Mouse (Mus musculus) layer of hippocampus, adult 11-12 months (tissue): Measurements from ENCODE around the gene Olfr1177-ps.

Source experiments
- DNase-seq: peaks from one replicate; pipeline ENCODE4 v3.0.0; 2022; ENCODE audit warnings: low spot score

The Olfr1177-ps gene

GRCm38 (mm10) chr2:88346392-88346791 lies at the start of gene Olfr1177-ps:
Gene Olfr1177-ps (minus strand): TSS chr2:88346492.
- no peak for DNase-seq

GRCm38 (mm10) chr2:88386762-88387161 lies 40.5 kb upstream of the Olfr1177-ps start, which contains the start of gene Olfr1178:
Gene Olfr1178 (plus strand): TSS chr2:88387062.
- DNase-seq: no peak

- no peak for DNase-seq
Observed at GRCm38 (mm10) chr2:88356304-88356703, 10.0 kb upstream of the Olfr1177-ps start.

GRCm38 (mm10) chr2:88336421-88336820 lies 9.9 kb downstream of the Olfr1177-ps start, which contains the start of gene Olfr1176:
Gene Olfr1176 (plus strand): TSS chr2:88336721.
- no peak for DNase-seq

DNA sequence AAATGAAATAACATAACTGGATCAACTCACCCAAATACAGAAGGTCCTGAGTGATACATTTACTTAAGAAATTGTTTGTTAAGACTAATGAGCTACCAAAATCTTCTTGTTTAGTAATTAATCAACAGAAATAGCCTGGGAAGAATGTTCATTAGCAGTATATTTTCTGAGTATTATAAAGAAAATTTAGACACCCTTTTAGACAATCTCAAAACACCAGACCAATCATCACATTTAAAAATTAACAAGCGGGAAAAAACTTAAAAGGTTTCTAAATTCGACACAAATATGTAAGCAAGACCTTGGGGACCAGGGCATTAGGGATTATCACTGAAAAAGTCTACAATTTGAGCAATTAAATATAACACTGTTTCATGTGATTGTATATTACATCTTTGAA lies 19.2 kb downstream of the Olfr1177-ps start, which contains the start of gene Olfr1175-ps:
Gene Olfr1175-ps (minus strand): TSS at position 101 of the 400 bp plus-strand sequence.
- no peak for DNase-seq

DNA sequence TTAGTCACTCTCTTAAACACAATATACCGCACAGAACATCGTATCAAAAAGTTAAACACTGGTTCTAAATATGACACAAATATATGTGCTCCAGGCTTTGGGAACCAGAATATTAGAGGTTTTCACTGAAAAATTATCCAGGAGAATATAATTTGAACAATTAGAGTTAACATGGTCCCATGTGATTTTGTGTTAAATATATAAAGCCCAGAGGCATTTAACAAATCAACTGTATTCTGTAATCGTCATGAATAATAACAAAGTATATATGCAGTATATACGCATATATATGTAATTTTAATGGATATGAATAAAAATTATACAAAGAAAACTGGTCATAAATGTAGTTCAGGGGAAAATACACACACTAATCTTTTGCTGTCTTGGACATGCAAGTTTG lies 31.3 kb downstream of the Olfr1177-ps start, which contains the start of gene Olfr1174-ps:
Gene Olfr1174-ps (minus strand): TSS at position 101 of the 400 bp plus-strand sequence.
- DNase-seq: no peak
